Mouse (Mus musculus): ENCODE data around the gene Scin. TPM values are rescaled to one million over a fixed set of nuclear protein-coding genes. Genes with fewer than 3 reads are reported as not detected.

Gene Scin
- polyA plus RNA-seq, 1 experiment from 2014 or later: not detected

GRCm38 (mm10) chr12:40016068-40016467 lies 118.0 kb downstream of the Scin start:
- Histone ChIP-seq H3K27ac (replicated peaks) (no peak overlapping the region), H3K9me3 (replicated peaks) (no peaks in the 10 kb centered on the region), H3K36me3 (no peaks in the 10 kb centered on the region), H3K27me3 (ENCODE audit: low read depth, poor library complexity, severe bottlenecking) (no peaks in the 10 kb centered on the region), H3K4me3 (no peak overlapping the region), H3K4me1 (peaks cover 8% of the 10 kb centered on the region)
- 74% methylated on average over 9 of the region's 9 CpGs for WGBS
- DNase-seq (ENCODE audit: low spot score): no peak

- no peaks in the 10 kb centered on the region for H3K9me3 ChIP-seq (replicated peaks)
- H3K27me3 ChIP-seq (ENCODE audit: low read depth, poor library complexity, severe bottlenecking): no peaks in the 10 kb centered on the region
- H3K36me3 ChIP-seq: no peaks in the 10 kb centered on the region
- 69% methylated on average over 2 of the region's 2 CpGs for WGBS
- H3K4me1 ChIP-seq: no peaks in the 10 kb centered on the region
- no peak for DNase-seq (ENCODE audit: low spot score)
- H3K27ac ChIP-seq (replicated peaks): no peak overlapping the region
- H3K4me3 ChIP-seq: no peak overlapping the region
These were observed 124.2 kb downstream of the Scin start for GRCm38 (mm10) chr12:40009866-40010265.

Other genes starting within 250 kb of the Scin start
- 74.3 and 78.1 TPM in 2 replicates for gene Arl4a, start 96.2 kb downstream of the Scin start, polyA plus RNA-seq (2016; fragmentation: Nextera tagmentation; extraction: Ambion mirVana)
- not detected in 2 replicates for gene Lsmem1, start 65.3 kb upstream of the Scin start, polyA plus RNA-seq (2016; fragmentation: Nextera tagmentation; extraction: Ambion mirVana)
- gene Ifrd1, start 114.3 kb upstream of the Scin start, polyA plus RNA-seq (2016; fragmentation: Nextera tagmentation; extraction: Ambion mirVana): 133 and 140 TPM in 2 replicates

Measured in midbrain, embryonic 10.5 days (tissue).